Mouse (Mus musculus) liver, adult 2 months (tissue): Measurements from ENCODE around the gene Amd1.

Experiments
- CTCF ChIP-seq: fragments of 200-500 bp; IDR thresholded peaks from 2 replicates; pipeline ENCODE4 v1.5.1; 2011; ENCODE audit warnings: low read depth, low read length, control low read depth
- POLR2A ChIP-seq: fragments of 200-500 bp; IDR thresholded peaks from 2 replicates; pipeline ENCODE4 v1.6.1; 2011; ENCODE audit warnings: low read length, control low read depth; ENCODE audit not compliant: insufficient read depth; ENCODE audit errors: extremely low read depth

DNA sequence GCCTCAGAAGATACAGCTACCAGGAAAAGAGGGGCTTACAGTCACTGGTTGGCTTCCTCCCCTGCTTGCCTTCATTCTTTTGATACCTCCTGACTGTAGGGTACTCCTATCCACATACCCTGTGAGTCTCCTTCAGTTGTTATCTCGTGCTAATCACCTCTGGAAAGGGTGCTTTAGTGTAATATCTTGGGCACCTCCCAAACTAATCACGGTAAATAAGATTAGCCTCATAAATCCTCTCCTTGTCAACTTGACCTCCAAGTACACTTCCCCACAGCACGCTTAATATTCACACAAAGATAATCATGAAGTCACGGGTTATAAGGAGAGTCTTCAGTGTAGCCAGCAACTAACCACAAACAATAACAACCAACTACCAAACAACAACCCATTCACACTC lies 40.0 kb upstream of the Amd1 start:
- TF ChIP-seq CTCF (no peak), POLR2A (no peak)
